Mouse (Mus musculus): ENCODE results near the gene Lsm4.

Lsm4 gene

DNA sequence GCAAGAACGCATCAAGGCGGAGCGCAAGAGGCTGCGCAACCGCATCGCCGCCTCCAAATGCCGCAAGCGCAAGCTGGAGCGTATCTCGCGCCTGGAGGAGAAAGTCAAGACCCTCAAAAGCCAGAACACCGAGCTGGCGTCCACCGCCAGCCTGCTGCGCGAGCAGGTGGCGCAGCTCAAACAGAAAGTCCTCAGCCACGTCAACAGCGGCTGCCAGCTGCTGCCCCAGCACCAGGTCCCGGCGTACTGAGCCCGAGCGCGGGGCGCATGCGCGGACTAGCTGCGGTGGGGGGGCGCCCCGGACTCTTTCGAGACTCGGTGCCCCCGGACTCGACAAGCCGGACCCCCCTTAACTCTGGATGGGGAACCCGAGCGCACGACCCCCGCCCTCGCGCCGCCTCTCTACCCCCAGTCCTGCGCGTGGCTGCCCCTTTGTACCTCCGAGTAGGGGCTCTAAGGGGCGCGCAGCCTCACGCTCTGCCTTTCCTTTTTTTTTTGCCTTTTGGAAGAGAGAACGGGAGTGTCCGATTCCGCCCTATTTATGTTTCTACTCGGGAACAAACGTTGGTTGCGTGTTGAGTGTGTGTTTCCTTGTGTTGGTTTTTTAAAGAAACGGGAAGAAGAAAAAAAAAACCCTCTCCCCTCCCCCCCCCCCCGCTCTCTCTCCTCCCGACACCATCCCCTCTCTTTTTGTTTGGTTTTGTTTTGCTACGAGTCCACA is 26.9 kb downstream of the Lsm4 start:
- peak; percentile 88 for DNase-seq (ENCODE audit: low read depth, low spot score)

DNA sequence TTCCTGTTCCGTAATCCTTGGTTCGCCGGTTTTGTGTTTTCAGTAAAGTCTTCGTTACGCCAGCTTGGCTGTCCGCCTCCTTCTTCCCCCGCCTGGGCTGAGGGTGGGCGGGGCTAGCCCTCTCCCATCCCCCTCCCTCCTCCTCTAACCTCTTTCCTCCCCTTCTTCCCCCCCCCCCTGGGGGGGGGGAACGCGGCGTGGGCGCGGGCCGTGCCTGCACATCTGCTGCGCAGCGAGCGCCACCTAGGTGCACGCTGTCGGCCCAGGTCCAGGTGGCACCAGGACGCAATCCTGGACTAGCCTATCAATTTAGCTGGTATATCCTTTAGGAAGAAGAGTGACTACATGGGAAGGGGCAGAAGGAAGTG is 27.5 kb downstream of the Lsm4 start:
- DNase-seq (ENCODE audit: low read depth, low spot score): peak; percentile 96

DNA sequence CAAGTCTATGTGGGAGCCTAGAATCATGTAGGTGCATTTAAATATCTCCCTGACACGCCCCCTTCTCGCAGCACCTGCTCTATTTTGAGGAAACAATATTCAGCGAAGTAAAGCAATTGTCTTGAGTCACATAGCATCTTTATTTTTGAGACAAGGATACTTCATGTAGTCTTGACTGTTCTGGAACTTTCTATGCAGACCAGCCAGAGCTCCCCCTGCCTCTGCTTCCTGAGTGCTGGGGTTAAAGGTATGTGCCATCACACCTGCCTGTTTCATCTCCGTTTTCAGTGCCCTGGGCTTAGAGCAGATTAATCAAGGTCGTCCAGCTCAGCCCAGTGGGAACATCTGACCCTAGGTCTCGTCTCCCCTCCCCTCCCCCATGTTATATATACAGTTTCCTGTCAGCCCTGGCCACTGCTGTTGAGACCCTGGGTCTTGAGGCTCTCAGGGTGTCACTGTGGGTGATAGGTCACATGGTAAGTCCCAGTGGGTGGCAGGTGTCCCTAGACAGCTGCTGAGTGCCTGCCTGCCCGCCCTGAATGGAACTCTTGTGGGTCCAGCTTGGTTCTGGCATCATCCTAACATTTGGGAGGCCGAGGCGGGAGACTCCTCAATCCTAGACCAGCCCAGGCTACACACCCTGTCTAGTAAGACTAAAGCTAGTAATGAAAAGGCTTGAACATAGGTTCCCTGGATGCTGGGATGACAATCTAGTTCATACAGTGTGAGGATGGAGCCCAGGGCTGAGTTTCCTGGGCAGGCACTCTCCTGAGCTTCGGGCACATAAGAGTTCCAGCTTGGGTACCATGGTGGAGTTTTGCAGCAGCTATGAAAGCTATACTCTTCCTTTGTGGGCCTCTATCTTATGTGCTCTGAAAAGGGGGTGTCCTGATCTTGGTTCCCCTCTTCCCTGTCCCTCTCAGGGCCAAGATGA is 28.3 kb downstream of the Lsm4 start:
- DNase-seq (ENCODE audit: low read depth, low spot score): no peak

DNA sequence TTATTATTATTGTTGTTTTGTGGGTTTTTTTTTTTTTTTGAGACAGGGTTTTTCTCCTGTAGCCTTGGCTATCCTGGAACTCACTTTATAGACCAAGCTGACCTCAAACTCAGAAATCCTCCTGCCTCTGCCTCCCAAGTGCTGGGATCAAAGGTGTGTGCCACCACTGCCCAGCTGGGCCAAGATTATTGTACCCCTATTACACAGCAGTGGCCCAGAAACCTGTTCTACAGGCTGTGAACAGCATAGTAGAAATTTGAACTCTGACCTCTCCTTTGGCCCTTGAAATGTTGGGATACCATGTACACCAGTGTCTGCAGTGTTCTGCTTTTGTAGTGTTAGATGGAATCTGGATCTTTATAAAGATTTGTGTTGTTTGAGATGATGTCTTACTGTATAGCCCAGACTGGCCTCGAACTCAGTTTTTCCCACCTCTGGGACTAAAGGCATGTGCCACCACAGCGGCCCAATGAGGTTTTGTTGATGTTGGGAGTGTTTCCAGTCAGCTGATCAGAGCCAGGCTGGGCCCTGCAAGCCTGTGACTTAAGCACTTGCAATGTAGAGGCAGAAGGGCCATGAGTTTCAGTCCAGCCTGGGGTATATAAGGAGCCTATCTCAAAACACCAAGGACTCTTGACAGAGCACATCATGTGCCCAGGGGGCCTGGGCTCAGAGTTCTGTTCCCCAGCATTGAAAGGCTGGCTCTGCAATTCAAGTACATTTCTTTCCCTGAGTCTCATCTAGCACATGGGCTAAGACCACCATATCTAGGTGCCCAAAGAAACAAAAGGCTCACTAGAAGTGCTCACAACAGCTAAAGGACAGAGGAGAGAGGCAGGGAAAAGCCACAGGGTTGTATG is 29.2 kb downstream of the Lsm4 start:
- DNase-seq (ENCODE audit: low read depth, low spot score): peak; percentile 40

DNA sequence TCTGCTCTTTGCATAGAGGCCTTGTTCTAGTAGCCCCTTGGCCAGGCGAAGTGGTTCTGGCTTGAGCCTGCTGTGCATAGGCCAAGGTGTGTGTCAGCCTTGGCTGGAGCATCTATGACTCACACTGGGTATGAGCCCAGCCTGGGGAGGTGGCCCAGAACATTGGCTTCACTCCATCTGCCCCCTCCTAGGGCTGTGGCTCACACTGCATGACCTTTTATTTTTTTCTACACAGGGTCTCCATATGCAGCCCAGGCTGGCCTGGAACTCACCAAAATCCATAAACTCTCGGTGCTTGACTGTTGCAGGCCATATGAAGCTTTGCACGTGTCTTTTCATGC is 29.8 kb downstream of the Lsm4 start:
- peak; percentile 96 for DNase-seq (ENCODE audit: low read depth, low spot score)

DNA sequence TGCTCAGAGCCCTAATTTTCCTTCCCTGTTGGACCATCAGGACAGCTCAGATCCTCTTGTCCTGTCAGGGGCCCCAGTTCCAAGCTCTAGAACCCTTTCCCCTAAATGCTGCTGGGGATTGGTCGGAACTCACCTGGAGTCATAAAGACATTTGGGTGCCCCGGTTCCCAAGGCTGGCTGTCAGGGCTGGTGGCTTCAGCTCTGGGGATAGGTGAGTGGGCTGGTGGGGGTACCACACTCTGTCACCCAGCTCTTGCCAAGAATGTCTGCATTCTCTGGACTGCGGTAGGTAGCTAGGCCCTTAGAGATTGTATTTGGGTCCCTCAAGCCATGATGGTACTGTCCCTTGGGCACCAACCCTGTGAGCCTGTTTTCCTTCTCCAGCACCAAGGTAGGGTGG is 30.2 kb downstream of the Lsm4 start, which contains the start of gene Iqcn:
Gene Iqcn, plus strand, starts transcription at position 171 of the 400 bp plus-strand sequence.
- no peak for DNase-seq (ENCODE audit: low read depth, low spot score)

DNA sequence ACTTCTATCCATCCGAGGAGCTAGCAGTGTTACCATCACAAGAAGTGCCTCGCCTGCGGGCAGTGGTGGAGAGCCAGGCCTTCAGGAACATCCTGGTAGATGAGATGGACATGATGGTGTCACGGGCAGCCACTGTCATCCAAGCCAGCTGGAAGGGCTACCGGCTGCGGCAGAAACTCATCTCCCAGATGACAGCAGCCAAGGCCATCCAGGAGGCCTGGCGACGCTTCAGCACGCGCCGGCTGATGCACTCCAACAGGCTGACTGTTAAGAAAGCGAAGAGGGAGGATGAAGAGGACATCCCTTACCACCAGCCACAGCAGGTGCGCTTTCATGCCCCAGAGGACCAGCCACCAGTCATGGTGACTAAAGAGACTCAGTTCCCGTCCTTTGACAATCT is 35.2 kb downstream of the Lsm4 start:
- no peak for DNase-seq (ENCODE audit: low read depth, low spot score)

DNA sequence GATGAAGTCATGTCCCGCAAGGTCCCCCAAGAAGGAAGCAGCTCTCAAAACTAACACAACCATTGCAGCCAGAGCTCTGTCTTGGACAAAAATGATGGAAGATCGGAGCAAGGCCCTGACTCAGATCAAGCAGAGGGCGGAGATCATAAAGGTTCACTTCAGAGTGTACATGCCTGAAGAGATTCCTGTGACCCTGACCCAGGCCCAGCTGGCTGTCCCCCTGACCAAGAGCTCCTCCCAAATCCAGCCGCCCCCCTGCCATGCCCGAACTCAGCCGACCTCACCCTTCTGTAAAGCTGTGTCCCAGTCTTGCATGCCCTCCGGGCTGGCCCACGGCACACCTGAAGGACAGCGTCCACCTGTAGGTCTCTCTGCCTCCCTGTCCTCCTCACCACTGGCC is 36.7 kb downstream of the Lsm4 start:
- DNase-seq (ENCODE audit: low read depth, low spot score): no peak

DNA sequence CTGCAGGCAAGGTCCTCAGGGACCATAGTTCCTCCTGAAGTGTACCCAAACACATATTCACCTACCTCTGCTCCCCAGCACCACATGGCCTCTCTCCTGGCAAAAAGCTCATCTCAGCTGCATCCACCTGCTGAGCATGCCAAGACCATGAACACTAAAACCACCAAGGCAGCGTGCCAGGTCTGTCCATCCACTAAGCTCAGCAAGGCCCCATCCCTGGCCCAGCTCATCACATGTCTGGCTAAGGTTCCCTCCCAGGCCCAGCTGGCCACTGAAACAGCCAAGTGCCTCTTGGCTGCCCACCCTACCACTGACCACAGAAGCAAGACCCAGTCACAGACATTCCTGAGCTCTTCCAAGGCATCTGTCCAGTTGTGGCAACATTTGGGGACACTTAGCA is 37.2 kb downstream of the Lsm4 start:
- DNase-seq (ENCODE audit: low read depth, low spot score): peak; percentile 49

DNA sequence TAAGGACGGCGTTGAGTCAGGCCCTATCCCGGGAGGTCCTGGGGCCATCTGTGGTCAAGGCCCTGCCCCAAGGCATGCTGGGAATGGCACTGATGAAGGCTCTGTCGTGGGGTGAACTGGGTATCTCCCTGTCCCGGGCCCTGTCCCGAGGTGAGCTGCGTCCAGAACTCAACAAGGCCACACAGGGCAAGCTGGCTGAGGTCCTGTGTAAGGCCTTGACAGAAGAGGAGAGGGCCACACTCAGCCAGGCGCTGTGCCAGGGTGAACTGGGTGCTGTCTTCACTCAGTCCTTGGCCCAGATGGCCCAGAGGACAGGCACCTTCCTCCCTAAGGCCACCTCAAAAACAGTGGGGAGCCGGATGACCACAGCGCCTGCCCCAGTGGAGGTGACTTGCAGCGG is 38.0 kb downstream of the Lsm4 start:
- no peak for DNase-seq (ENCODE audit: low read depth, low spot score)

DNA sequence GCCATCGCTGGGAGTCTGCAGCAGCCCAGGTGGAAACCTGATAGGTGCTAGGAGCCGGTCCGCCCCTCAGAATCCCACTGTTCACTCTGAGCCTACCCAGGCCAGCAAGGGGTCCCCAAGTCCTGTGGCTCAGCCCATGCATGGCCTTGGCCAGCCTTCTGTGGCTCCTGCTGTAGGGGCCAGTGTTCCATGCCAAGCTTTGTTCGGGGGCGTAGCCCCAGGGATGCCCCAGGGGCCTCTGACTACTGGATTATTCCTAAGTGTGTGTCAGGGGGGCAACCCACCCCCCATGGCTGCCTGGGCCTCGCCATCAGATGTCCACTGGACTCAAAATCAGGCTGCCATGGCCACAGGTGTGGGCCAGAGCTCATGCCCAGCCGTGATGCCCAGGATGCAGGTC is 40.9 kb downstream of the Lsm4 start:
- DNase-seq (ENCODE audit: low read depth, low spot score): no peak

DNA sequence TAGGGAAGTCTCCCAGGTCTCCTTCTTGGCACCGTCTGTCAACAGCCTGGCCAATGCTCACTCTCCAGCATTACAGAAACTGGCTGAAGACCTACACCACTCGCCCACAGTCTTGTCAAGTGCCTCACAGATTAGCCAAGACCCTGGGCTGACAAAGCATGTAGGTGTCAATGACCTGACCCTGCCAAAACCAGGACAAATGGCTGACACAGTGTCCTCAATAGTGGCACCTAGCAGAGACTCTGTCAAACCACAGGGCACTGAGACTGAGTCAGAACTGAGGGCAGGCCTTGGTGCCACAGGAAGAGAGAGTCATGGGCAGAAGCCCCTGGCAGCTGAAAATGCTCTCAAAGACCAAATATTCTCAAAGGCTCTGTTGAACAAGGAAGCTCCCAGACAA is 42.0 kb downstream of the Lsm4 start:
- DNase-seq (ENCODE audit: low read depth, low spot score): no peak

DNA sequence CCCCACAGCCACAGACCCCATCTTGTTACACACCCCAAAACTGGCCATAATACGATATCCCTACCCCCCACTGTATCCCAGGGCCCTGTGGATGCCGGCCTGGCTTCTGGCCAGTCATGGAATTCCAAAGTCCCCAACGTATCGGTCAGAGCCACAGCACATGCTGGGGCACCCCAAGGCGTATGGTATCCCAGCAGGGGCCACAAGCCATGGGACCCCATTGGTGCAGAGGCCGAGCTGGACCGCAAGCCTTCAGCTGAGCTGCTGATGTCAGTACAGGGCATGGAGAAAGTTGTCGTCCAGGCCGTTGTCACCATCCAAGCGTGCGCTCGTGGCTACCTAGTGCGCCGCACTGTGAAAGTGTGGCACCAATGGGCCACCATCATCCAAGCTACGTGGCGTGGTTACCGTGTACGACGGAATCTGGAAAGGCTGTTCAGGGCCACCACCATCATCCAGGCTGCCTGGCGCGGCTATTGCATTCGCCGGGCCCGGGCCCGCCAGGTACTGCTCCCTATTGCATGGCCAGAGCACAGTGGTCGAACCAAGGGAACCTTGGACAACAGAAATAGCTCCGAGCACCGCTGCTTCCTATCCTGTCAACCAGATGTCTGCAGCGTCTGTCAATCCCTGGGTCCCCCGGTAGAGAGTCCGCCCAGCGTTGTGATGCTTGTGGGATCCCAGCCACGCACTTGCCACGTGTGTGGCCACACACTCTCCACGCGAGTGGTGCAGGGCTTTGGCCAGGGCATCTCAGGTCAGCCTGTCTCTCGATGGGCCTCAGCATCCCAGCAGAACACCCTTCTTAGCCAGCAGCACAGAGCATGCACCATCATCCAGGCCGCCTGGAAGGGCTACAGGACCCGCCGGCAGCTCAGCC is 43.7 kb downstream of the Lsm4 start:
- DNase-seq (ENCODE audit: low read depth, low spot score): no peak

DNA sequence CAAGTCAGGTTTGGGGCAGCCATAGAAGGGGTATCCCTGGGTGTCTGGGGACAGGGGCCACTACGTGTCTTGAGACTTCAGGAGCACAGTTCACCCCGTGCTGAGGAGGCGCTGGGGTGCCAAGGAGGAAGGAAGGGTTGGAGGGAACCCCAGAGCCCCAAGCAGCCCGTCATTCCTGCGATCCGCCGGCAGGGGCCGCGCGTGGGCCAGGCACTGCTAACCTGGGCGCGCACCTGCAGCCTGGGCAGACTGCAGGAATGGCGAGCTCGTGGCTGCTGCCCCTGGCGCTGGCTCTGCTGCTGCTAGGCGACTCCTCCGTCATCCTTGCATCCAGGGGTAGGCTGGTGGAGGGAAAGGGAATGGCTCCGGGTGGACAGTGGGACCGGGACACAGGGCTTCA is 45.2 kb downstream of the Lsm4 start, which contains the start of gene Gm3336:
Gene Gm3336, plus strand, starts transcription at position 247 of the 400 bp plus-strand sequence.
- DNase-seq (ENCODE audit: low read depth, low spot score): peak; percentile 67

DNA sequence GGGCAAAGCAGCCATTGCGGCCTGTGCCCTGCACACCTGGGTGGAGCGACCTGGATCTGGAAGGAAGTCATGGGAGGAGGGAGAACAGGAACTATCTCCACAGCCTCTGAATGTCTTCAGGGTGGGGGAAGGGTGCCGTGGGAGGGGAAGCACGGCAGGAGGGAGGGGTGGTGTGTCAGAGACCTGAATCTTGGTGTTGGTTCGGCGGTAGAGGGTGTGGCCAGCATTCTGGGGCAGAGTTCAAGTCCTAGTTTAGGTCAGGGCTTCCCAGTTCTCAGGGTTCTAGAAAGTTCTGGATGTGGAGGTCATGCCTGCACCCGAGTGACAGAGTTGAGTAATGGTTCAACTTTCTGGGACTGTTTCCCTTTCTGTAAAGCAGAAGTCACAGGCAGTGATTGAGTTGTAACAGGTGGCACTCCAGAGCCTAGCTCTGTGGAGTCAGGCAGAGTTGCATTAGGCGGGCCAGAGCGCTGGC is 46.8 kb downstream of the Lsm4 start:
- no peak for DNase-seq (ENCODE audit: low read depth, low spot score)

DNA sequence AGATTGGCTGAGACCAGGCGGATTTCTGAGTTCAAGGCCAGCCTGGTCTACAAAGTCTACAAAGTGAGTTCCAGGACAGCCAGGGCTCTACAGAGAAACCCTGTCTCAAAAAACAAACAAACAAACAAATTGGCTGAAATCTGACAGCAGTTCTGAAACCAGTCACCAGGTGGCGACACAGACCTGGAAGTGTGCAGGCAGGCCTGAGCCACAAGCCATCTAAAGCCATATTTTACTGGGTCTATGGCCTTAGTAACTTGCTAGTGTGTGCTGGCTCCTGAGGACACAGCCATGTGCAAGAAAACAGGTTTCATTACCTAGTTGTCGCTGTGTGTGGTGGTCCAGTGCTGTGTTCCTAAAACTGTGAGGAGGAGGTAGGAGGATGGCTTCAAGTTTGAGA is 47.7 kb downstream of the Lsm4 start:
- peak; percentile 84 for DNase-seq (ENCODE audit: low read depth, low spot score)

DNA sequence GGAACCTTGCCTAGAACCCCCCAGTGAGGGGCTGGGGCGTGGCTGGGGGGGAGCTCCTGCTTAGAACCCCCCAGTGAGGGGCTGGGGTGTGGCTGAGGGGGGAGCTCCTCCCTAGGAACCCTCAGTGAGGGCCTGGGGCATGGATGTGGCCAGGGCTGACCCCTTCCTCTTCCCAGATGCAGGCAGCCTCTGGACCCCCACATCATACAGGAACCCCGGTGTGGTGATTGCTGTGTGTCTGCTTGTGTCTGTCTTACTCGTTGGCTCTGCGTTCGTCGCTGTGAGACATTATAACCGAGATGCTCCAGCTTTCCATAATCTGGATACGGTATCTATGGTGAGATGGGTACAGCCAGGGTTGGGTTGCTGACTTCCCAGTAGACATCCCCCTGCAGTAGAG is 48.6 kb downstream of the Lsm4 start:
- DNase-seq (ENCODE audit: low read depth, low spot score): no peak

DNA sequence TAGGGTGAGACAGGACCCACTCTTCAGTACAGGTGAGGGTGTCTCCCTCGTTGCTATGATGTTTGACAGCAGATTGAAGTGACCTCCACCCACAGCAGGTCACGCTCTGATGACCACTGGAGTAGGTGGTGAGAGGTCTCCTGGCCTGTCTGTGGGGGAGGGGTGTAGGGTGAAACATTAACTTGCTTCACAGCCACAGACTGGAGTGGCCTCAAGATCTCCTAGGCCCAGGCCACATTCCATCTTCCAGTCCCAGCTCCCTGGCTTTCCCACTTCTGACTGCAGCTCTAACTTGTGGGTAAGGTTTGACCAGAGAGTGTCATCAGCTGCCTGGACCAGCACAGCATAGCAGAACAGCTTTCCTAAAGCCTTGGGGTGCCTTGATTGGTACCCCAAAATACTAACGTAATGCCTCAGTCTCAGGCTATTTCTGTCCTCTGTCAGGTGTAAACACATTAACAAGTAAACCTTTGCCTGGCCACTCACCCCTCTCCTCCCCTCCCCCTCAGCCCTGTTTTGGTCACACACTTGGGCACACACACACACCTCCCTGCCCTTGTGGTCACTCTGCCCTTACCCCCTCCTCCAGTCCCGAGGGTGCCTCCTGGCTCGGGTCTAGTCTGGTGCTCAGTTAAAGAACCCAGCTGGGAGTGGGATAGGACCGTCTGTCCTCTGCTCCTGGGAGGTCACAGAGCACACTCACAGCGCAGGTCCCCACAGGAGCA is 50.6 kb downstream of the Lsm4 start, which contains the start of gene Pde4c:
Gene Pde4c, plus strand, starts transcription at position 235 of the 725 bp plus-strand sequence.
- no peak for DNase-seq (ENCODE audit: low read depth, low spot score)

DNA sequence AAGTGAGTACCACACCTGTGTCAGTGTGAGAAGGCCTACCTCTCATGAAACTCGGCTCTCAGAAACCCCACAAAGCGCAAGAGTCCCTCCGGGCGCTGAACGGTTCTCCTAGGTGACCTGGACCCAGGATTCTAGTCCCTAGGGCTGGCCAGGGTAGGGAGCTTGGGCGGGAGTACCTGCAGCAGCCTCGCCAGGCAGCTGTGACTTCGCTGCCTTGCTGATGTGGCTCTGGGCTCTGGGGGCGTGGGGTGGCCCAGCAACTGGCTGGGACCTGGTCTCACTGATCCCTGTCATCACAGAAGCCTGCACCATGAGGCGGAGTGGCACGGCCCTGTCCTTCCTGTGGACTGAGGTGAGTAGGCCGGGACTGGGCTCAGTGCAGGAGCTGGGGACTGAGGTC is 51.2 kb downstream of the Lsm4 start:
- DNase-seq (ENCODE audit: low read depth, low spot score): no peak

DNA sequence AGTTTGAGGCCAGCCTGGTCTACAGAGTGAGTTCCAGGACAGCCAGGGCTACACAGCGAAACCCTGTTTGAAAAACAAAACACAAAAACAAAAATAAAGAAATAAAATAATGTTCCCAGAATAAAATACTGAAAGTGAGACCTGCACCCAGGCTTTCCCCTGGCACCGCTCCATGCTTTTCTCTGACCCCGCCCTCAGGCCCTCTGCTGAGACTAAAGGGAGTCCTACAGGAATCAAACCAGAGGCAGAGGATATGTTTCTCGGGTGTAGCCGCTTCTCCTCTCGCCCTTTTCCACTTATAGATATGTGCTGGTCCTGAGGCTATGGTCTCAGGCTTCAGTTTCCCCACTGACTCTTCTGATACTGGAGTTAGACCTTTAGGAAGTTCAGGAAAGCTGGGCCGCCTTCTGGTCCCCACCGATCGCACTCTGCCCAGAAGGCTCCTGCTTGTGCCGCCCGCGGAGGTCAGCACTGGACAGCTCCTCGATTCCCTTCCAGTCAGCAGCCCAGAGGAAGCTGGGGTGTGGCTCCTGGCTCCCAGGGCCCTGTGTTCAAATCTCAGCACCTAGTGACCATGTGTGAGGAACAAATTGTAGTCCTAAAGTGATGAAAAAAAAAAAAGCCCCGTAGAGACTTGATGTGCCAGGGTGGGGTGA is 52.9 kb downstream of the Lsm4 start:
- DNase-seq (ENCODE audit: low read depth, low spot score): no peak
